Mouse (Mus musculus) testis, adult 2 months (tissue): ENCODE data around the gene Psmb8.

Experiments used
- CTCF ChIP-seq: fragments of 200-500 bp; IDR thresholded peaks from 2 replicates; pipeline ENCODE4 v1.5.1; 2012; ENCODE audit warnings: low read depth, mild to moderate bottlenecking, inconsistent platforms, low read length, moderate library complexity; ENCODE audit not compliant: control insufficient read depth, insufficient read depth, insufficient replicate concordance
- POLR2A ChIP-seq: fragments of 200-500 bp; IDR thresholded peaks from 2 replicates; pipeline ENCODE4 v1.6.1; 2012; ENCODE audit warnings: low read depth, mild to moderate bottlenecking, inconsistent platforms, low read length, moderate library complexity; ENCODE audit not compliant: control insufficient read depth

DNA sequence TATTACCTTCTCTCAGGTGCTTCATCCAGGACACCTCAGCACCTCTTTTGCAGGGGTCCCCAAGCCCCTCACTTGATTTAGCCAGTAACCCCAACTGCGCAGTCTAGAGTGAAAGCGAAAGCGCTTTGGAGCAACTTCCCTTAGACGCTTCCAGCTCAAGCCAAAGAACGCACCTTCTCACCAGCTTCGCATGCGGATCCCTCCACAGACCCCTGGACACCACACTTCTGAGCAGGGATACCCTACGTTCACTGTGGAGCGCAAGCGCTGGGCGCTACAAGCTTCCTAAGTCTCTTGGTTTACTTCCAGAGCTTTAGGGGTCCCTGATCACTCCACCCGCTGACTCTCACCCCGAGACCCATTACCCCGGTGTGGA lies 10.6 kb upstream of the Psmb8 start:
- no peak for TF ChIP-seq CTCF
- TF ChIP-seq POLR2A, result no peak
